Mouse (Mus musculus): ENCODE data around the gene Msh4. TPM values are rescaled to one million over a fixed set of nuclear protein-coding genes. Genes with fewer than 3 reads are reported as not detected.

Gene Msh4
- polyA plus RNA-seq, 1 experiment from 2014 or later = 0.04 TPM

DNA sequence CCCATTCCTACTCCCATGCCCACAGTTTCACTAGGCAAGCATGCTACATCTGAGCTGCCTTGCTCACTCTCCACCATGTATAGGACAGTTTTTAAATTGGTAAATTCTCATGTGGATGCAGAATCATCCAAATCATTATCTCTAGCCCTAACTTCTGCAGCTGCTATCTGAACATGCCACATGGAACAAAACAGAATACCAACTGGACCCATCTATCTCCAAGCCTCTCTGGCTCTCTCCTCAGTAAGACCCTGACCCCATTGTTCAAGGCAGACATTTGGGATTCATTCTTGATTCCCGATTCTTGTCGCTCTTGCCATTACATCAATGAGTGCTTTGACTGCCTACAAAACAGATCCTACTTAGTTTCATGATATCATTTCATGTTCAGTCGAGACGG is 59.8 kb downstream of the Msh4 start:
- Histone ChIP-seq H3K27ac (ENCODE audit: low read length) (no peak overlapping the region), H3K27me3 (ENCODE audit: control insufficient read depth, insufficient read depth, low read depth, low read length) (no peaks in the 10 kb centered on the region), H3K4me1 (ENCODE audit: control insufficient read depth, low read depth, low read length) (peaks cover 34% of the 10 kb centered on the region), H3K4me3 (ENCODE audit: low read depth, low read length) (no peak overlapping the region), H3K9me3 (replicated peaks; ENCODE audit: control insufficient read depth, low read length) (no peaks in the 10 kb centered on the region), H3K4me2 (ENCODE audit: low read depth, low read length) (no peak overlapping the region), H3K36me3 (ENCODE audit: control insufficient read depth, insufficient read depth) (no peaks in the 10 kb centered on the region), H3K9ac (ENCODE audit: low read depth, low read length) (no peak overlapping the region)
- ATAC-seq (ENCODE audit: low read depth) = no peak
- 88% methylated on average over 4 of the region's 4 CpGs for WGBS (ENCODE audit: insufficient replicate concordance)

DNA sequence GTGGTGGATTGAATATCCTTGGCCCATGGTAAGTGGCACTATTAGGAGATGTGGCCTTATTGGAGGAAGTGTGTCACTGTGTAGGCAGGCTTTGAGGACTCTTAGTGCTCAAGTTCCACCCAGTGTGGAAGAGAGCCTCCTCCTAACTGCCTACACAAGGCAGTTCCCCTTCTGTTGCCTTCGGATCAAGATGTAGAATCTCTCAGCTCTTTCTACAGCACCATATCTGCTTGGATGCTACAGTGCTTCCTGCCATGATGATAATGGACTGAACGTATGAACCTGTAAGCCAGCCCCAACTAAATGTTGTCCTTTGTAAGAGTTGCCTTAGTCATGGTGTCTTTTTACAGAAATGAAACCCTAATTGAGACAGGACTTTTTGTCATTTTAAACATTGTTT is 60.4 kb downstream of the Msh4 start:
- Histone ChIP-seq H3K9me3 (replicated peaks; ENCODE audit: control insufficient read depth, low read length) (no peaks in the 10 kb centered on the region), H3K9ac (ENCODE audit: low read depth, low read length) (no peak overlapping the region), H3K4me1 (ENCODE audit: control insufficient read depth, low read depth, low read length) (peaks cover 34% of the 10 kb centered on the region), H3K27ac (ENCODE audit: low read length) (no peak overlapping the region), H3K36me3 (ENCODE audit: control insufficient read depth, insufficient read depth) (no peaks in the 10 kb centered on the region), H3K4me2 (ENCODE audit: low read depth, low read length) (no peak overlapping the region), H3K4me3 (ENCODE audit: low read depth, low read length) (no peak overlapping the region), H3K27me3 (ENCODE audit: control insufficient read depth, insufficient read depth, low read depth, low read length) (no peaks in the 10 kb centered on the region)
- WGBS (ENCODE audit: insufficient replicate concordance) = 32% methylated on average over 2 of the region's 2 CpGs
- no peak for ATAC-seq (ENCODE audit: low read depth)

DNA sequence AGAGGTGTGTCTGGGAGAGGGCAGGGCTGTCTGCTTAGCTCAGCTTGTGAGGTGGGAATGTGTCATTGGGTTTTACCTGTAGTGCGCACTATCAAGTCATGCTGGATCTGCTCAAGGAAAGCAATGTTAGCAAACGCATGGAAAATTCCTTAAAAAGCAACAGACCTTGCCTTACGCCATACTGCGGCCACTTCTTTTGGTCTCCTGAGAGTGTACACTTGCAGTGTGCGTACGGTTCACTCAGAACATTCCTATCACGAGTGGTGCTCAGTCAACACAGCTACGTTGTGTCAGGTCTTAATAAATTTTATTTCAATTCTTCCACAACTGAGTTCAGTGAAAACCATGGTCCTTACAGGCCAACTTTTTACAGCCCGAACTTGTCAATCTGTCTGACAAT is 61.2 kb downstream of the Msh4 start:
- Histone ChIP-seq H3K9ac (ENCODE audit: low read depth, low read length) (no peak overlapping the region), H3K4me2 (ENCODE audit: low read depth, low read length) (no peak overlapping the region), H3K27me3 (ENCODE audit: control insufficient read depth, insufficient read depth, low read depth, low read length) (no peaks in the 10 kb centered on the region), H3K4me1 (ENCODE audit: control insufficient read depth, low read depth, low read length) (peaks cover 28% of the 10 kb centered on the region), H3K27ac (ENCODE audit: low read length) (no peak overlapping the region), H3K36me3 (ENCODE audit: control insufficient read depth, insufficient read depth) (no peaks in the 10 kb centered on the region), H3K4me3 (ENCODE audit: low read depth, low read length) (no peak overlapping the region), H3K9me3 (replicated peaks; ENCODE audit: control insufficient read depth, low read length) (no peaks in the 10 kb centered on the region)
- WGBS (ENCODE audit: insufficient replicate concordance) = 91% methylated on average over 9 of the region's 9 CpGs
- no peak for ATAC-seq (ENCODE audit: low read depth)

DNA sequence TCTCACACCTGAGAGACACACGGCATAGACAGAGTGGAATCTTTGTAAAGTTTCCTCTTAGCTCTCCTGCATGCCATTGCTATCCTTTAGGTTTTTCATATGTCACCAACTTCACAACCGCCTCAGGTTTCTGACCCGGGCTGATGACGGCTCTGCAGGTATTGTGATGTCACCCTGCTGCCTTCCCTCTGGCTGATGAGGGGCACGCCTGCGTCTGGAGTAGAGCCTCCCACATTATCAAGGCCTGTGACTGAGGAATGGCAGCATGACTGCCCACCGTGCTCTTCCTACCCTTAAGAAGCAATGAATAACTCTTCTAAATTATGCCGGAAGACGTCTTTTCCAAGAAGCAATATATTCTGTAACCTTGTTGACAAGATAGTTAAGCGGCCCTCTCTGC is 61.9 kb downstream of the Msh4 start, which contains the start of gene Asb17:
Asb17 (plus strand) TSS at position 180 of the 400 bp plus-strand sequence.
- Histone ChIP-seq H3K27ac (ENCODE audit: low read length) (no peak within 1 kb of the TSS), H3K9me3 (replicated peaks; ENCODE audit: control insufficient read depth, low read length) (no peaks in the 10 kb centered on the region), H3K4me2 (ENCODE audit: low read depth, low read length) (no peak within 1 kb of the TSS), H3K9ac (ENCODE audit: low read depth, low read length) (no peak within 1 kb of the TSS), H3K4me1 (ENCODE audit: control insufficient read depth, low read depth, low read length) (peaks cover 21% of the 10 kb centered on the region), H3K27me3 (ENCODE audit: control insufficient read depth, insufficient read depth, low read depth, low read length) (no peaks in the 10 kb centered on the region), H3K4me3 (ENCODE audit: low read depth, low read length) (no peak within 1 kb of the TSS), H3K36me3 (ENCODE audit: control insufficient read depth, insufficient read depth) (no peaks in the 10 kb centered on the region)
- ATAC-seq (ENCODE audit: low read depth) = no peak
- WGBS (ENCODE audit: insufficient replicate concordance) = 85% methylated on average over 10 of the region's 10 CpGs

DNA sequence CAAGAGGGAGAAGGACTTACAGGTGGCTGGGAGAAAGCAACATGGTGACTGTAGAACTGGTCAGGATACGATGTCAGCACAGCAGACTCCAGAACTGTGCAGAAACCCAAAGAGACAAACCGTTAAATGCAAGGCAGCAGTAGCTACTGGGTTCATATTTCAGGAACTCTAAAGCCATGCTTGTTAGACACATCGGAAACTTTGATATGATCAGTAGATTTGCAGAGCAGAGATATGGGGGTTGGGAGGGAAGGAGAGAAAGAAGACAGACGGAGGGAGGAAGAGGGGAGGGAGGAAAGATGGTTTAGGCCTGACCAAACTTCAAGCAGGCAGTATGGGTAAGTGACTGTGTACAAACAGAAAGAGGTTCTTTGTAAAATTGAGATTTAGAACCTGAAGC is 68.3 kb downstream of the Msh4 start:
- ATAC-seq (ENCODE audit: low read depth) = no peak
- WGBS (ENCODE audit: insufficient replicate concordance) = 25% methylated on average over 4 of the region's 4 CpGs
- Histone ChIP-seq H3K9ac (ENCODE audit: low read depth, low read length) (no peak overlapping the region), H3K4me1 (ENCODE audit: control insufficient read depth, low read depth, low read length) (peaks cover 22% of the 10 kb centered on the region), H3K4me2 (ENCODE audit: low read depth, low read length) (no peak overlapping the region), H3K27me3 (ENCODE audit: control insufficient read depth, insufficient read depth, low read depth, low read length) (no peaks in the 10 kb centered on the region), H3K27ac (ENCODE audit: low read length) (no peak overlapping the region), H3K4me3 (ENCODE audit: low read depth, low read length) (no peak overlapping the region), H3K9me3 (replicated peaks; ENCODE audit: control insufficient read depth, low read length) (no peaks in the 10 kb centered on the region), H3K36me3 (ENCODE audit: control insufficient read depth, insufficient read depth) (no peaks in the 10 kb centered on the region)

DNA sequence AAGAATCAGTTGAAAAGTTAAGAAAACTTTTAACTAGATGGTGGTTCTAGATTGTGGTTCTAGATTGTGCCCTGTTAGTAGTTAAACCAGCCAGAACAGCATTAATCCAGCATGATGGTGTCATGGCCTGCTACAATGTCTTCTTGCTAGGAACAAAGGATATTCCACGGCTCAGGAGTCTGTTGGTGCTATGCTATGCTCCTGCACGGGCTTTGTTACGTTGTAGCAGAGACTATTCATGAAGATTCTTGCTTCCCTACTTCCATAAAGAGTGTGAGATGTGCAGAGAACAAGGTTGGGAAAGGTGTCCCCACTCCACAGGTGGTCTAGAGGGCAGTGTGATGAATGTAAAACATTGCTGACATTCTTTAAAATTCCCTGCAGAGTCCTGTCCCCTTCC is 69.6 kb downstream of the Msh4 start:
- no peak overlapping the region for H3K4me2 ChIP-seq (ENCODE audit: low read depth, low read length)
- H3K27ac ChIP-seq (ENCODE audit: low read length) = no peak overlapping the region
- no peak for ATAC-seq (ENCODE audit: low read depth)
- 71% methylated on average over 3 of the region's 3 CpGs for WGBS (ENCODE audit: insufficient replicate concordance)
- H3K9ac ChIP-seq (ENCODE audit: low read depth, low read length) = no peak overlapping the region
- peaks cover 35% of the 10 kb centered on the region for H3K4me1 ChIP-seq (ENCODE audit: control insufficient read depth, low read depth, low read length)
- H3K4me3 ChIP-seq (ENCODE audit: low read depth, low read length) = no peak overlapping the region
- no peaks in the 10 kb centered on the region for H3K36me3 ChIP-seq (ENCODE audit: control insufficient read depth, insufficient read depth)
- H3K9me3 ChIP-seq (replicated peaks; ENCODE audit: control insufficient read depth, low read length) = no peaks in the 10 kb centered on the region
- no peaks in the 10 kb centered on the region for H3K27me3 ChIP-seq (ENCODE audit: control insufficient read depth, insufficient read depth, low read depth, low read length)

DNA sequence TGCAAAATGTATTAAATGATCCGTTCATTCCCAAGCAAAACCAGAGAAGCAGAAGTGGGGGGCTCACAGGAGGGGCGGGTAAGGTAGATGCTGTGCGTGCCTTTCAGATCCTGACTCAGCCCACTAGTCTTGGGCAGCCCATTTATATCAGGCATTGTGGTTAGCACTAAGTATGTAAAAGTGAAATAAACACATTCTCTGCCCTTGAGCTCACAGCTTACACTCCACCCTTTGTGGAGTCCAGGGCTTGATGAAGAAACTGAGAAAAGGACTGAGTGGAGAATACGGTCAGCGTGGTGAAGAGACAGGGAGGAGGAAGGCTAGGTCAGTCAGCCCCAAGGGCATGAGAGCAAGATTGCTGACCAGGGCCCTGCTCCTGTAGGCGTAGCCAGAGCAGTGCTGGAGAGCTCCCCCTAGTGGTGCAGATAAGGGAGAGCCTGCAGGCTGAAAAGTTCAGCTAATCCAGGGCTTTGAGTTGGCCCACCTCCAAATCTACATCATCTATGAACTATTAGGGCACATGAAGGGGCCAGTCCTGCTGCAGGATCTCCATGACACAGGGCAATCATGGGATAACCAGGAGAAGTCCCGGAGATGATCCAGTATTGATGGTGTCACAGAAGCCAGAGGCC is 70.4 kb downstream of the Msh4 start:
- no peak overlapping the region for H3K4me3 ChIP-seq (ENCODE audit: low read depth, low read length)
- H3K4me1 ChIP-seq (ENCODE audit: control insufficient read depth, low read depth, low read length) = peaks cover 40% of the 10 kb centered on the region
- WGBS (ENCODE audit: insufficient replicate concordance) = 40% methylated on average over 7 of the region's 7 CpGs
- ATAC-seq (ENCODE audit: low read depth) = peak; percentile 30
- no peaks in the 10 kb centered on the region for H3K36me3 ChIP-seq (ENCODE audit: control insufficient read depth, insufficient read depth)
- no peaks in the 10 kb centered on the region for H3K9me3 ChIP-seq (replicated peaks; ENCODE audit: control insufficient read depth, low read length)
- no peak overlapping the region for H3K9ac ChIP-seq (ENCODE audit: low read depth, low read length)
- no peaks in the 10 kb centered on the region for H3K27me3 ChIP-seq (ENCODE audit: control insufficient read depth, insufficient read depth, low read depth, low read length)
- peak overlapping the region; percentile 48 for H3K27ac ChIP-seq (ENCODE audit: low read length)
- H3K4me2 ChIP-seq (ENCODE audit: low read depth, low read length) = no peak overlapping the region

DNA sequence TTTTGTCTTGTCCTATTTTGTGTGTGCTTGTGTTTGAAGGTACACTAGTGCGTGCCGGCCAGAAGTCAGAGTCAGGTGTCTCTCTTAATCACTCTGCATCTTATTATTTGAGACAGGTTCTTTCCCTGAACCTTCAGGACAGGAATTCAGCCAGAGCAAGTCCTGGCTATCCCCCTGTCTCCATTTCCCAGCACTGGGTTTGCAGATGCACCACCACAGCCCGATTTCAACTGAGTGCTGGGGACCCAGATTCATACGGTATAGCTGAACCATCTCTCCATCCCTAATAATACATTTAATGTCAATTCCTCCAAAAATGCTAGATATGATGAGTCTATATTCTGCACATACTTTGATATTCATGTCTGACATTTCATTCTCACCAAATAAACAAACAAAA is 71.9 kb downstream of the Msh4 start:
- Histone ChIP-seq H3K9ac (ENCODE audit: low read depth, low read length) (no peak overlapping the region), H3K9me3 (replicated peaks; ENCODE audit: control insufficient read depth, low read length) (no peaks in the 10 kb centered on the region), H3K36me3 (ENCODE audit: control insufficient read depth, insufficient read depth) (no peaks in the 10 kb centered on the region), H3K4me1 (ENCODE audit: control insufficient read depth, low read depth, low read length) (peaks cover 49% of the 10 kb centered on the region), H3K4me2 (ENCODE audit: low read depth, low read length) (no peak overlapping the region), H3K27me3 (ENCODE audit: control insufficient read depth, insufficient read depth, low read depth, low read length) (no peaks in the 10 kb centered on the region), H3K4me3 (ENCODE audit: low read depth, low read length) (no peak overlapping the region), H3K27ac (ENCODE audit: low read length) (no peak overlapping the region)
- WGBS (ENCODE audit: insufficient replicate concordance) = 81% methylated on average over 4 of the region's 4 CpGs
- no peak for ATAC-seq (ENCODE audit: low read depth)

DNA sequence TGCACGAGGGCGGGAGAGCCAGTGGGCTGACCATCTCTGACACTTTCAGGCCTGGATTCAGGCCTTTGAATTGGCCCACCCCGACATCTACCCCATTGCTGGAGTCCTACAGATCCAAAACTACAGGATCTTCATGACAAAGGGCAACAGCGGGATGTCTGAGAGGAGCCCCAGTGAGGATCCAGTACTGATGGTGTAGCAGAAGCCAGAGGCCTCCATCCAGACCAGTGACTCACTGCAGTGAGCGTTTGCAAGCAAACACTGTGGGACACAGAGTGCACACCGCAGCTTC is 73.3 kb downstream of the Msh4 start:
- no peaks in the 10 kb centered on the region for H3K36me3 ChIP-seq (ENCODE audit: control insufficient read depth, insufficient read depth)
- peak overlapping the region; percentile 36 for H3K4me2 ChIP-seq (ENCODE audit: low read depth, low read length)
- no peak overlapping the region for H3K4me3 ChIP-seq (ENCODE audit: low read depth, low read length)
- H3K9ac ChIP-seq (ENCODE audit: low read depth, low read length) = peak overlapping the region; percentile 50
- no peaks in the 10 kb centered on the region for H3K27me3 ChIP-seq (ENCODE audit: control insufficient read depth, insufficient read depth, low read depth, low read length)
- H3K27ac ChIP-seq (ENCODE audit: low read length) = peak overlapping the region; percentile 71
- peaks cover 48% of the 10 kb centered on the region for H3K4me1 ChIP-seq (ENCODE audit: control insufficient read depth, low read depth, low read length)
- no peaks in the 10 kb centered on the region for H3K9me3 ChIP-seq (replicated peaks; ENCODE audit: control insufficient read depth, low read length)
- ATAC-seq (ENCODE audit: low read depth) = no peak
- 75% methylated on average over 6 of the region's 6 CpGs for WGBS (ENCODE audit: insufficient replicate concordance)
